Mouse (Mus musculus): ENCODE measurements around the gene Krt35. TPM values are rescaled to one million over a fixed set of nuclear protein-coding genes. Genes with fewer than 3 reads are reported as not detected.

Gene Krt35
- polyA plus RNA-seq, 1 experiment from 2014 or later, result not detected

GRCm38 (mm10) chr11:100112935-100113741 lies 17.1 kb upstream of the Krt35 start:
- H3K4me3 ChIP-seq, result no peak overlapping the region
- H3K9me3 ChIP-seq, result no peaks in the 10 kb centered on the region
- no peaks in the 10 kb centered on the region for H3K36me3 ChIP-seq
- ATAC-seq (ENCODE audit: insufficient number of reproducible peaks, insufficient read depth, low FRiP score, low TSS enrichment), result no peak
- no peak overlapping the region for H3K27ac ChIP-seq
- WGBS, result 83% methylated on average over 11 of the region's 11 CpGs
- H3K9ac ChIP-seq, result no peak overlapping the region
- no peaks in the 10 kb centered on the region for H3K27me3 ChIP-seq
- no peak overlapping the region for H3K4me2 ChIP-seq (replicated peaks)
- no peaks in the 10 kb centered on the region for H3K4me1 ChIP-seq

DNA sequence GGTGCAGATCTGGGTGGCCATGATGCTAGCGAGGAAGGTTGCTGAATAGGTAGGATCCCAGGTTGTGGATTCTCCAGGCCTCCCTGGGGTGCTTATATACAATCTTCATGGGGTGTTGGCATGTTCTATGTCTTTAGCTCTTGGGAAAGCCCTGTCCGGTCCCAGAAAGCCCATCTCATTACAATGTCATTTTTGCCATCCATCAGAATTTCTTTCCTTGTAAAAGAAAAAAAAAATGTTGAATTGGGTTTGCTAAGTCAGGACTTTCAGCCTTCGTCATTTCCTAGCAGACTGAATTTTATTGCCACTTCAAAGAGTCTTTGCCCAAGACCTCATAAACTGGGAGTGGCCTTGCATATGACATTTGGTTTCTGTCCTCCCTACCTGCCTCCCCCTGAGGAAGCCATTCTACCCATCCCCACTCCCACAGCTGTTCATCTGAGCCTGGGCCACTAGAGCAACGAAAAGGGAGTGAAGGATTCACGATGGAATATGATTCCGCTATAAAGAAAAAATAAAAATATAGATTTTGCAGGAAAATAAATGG lies 9.6 kb upstream of the Krt35 start, which contains the start of gene Krt36:
TSS of gene Krt36 (minus strand) at position 51 of the 547 bp plus-strand sequence.
- no peak within 1 kb of the TSS for H3K27ac ChIP-seq
- no peaks in the 10 kb centered on the region for H3K27me3 ChIP-seq
- no peak within 1 kb of the TSS for H3K4me2 ChIP-seq (replicated peaks)
- no peak within 1 kb of the TSS for H3K4me3 ChIP-seq
- 87% methylated on average over 6 of the region's 6 CpGs for WGBS
- no peaks in the 10 kb centered on the region for H3K36me3 ChIP-seq
- no peak for ATAC-seq (ENCODE audit: insufficient number of reproducible peaks, insufficient read depth, low FRiP score, low TSS enrichment)
- H3K9ac ChIP-seq, result no peak within 1 kb of the TSS
- H3K9me3 ChIP-seq, result no peaks in the 10 kb centered on the region
- H3K4me1 ChIP-seq, result no peaks in the 10 kb centered on the region

- Histone ChIP-seq H3K36me3 (no peaks in the 10 kb centered on the region), H3K4me1 (peaks cover 5% of the 10 kb centered on the region; the same call in 1 of the 2 replicates), H3K9me3 (no peaks in the 10 kb centered on the region), H3K27me3 (no peaks in the 10 kb centered on the region), H3K9ac (no peak overlapping the region), H3K4me3 (no peak overlapping the region), H3K27ac (no peak overlapping the region), H3K4me2 (replicated peaks) (no peak overlapping the region)
- 66% methylated on average over 15 of the region's 15 CpGs for WGBS
- ATAC-seq (ENCODE audit: insufficient number of reproducible peaks, insufficient read depth, low FRiP score, low TSS enrichment), result no peak
Observed at GRCm38 (mm10) chr11:100102693-100103429, 6.8 kb upstream of the Krt35 start.

GRCm38 (mm10) chr11:100100391-100100790 lies 4.3 kb upstream of the Krt35 start:
- ATAC-seq (ENCODE audit: insufficient number of reproducible peaks, insufficient read depth, low FRiP score, low TSS enrichment), result no peak
- Histone ChIP-seq H3K4me3 (no peak overlapping the region), H3K27ac (no peak overlapping the region), H3K9me3 (no peaks in the 10 kb centered on the region), H3K4me2 (replicated peaks) (no peak overlapping the region), H3K27me3 (no peaks in the 10 kb centered on the region), H3K4me1 (peaks cover 7% of the 10 kb centered on the region; the same call in 1 of the 2 replicates), H3K9ac (no peak overlapping the region), H3K36me3 (no peaks in the 10 kb centered on the region)
- 82% methylated on average over 4 of the region's 4 CpGs for WGBS

GRCm38 (mm10) chr11:100097819-100098218 lies 1.8 kb upstream of the Krt35 start:
- no peaks in the 10 kb centered on the region for H3K27me3 ChIP-seq
- peaks cover 7% of the 10 kb centered on the region; the same call in 1 of the 2 replicates for H3K4me1 ChIP-seq
- 68% methylated on average over 9 of the region's 9 CpGs for WGBS
- no peak overlapping the region for H3K27ac ChIP-seq
- H3K9ac ChIP-seq, result no peak overlapping the region
- no peaks in the 10 kb centered on the region for H3K9me3 ChIP-seq
- no peak overlapping the region for H3K4me2 ChIP-seq (replicated peaks)
- H3K4me3 ChIP-seq, result no peak overlapping the region
- H3K36me3 ChIP-seq, result no peaks in the 10 kb centered on the region
- no peak for ATAC-seq (ENCODE audit: insufficient number of reproducible peaks, insufficient read depth, low FRiP score, low TSS enrichment)

GRCm38 (mm10) chr11:100088378-100089025 lies 7.5 kb downstream of the Krt35 start:
- no peak overlapping the region for H3K4me3 ChIP-seq
- H3K27me3 ChIP-seq, result no peaks in the 10 kb centered on the region
- 66% methylated on average over 7 of the region's 7 CpGs for WGBS
- no peaks in the 10 kb centered on the region for H3K36me3 ChIP-seq
- H3K4me2 ChIP-seq (replicated peaks), result no peak overlapping the region
- no peak for ATAC-seq (ENCODE audit: insufficient number of reproducible peaks, insufficient read depth, low FRiP score, low TSS enrichment)
- H3K9ac ChIP-seq, result no peak overlapping the region
- no peaks in the 10 kb centered on the region for H3K9me3 ChIP-seq
- H3K4me1 ChIP-seq, result no peaks in the 10 kb centered on the region
- no peak overlapping the region for H3K27ac ChIP-seq

DNA sequence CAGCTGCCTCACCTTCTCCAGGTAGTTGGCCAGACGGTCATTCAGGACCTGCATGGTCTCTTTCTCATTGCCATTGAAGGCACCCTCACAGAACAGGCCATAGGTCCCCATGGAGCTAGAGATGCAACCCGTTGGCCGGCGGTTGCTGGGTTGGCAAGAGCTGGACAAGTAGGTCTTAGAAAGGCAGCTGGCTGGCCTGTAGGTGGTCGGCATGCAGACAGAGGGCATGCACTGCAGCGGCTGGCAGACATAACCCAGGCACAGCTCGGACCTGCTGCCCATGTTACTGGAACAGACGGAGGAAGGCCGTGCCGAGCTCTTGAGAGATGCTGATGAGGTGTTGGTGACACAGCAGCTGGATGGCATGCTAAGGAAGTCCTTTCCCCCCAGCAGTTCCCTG lies 8.2 kb downstream of the Krt35 start, which contains the start of gene Krt32:
TSS of gene Krt32 (minus strand) at position 366 of the 400 bp plus-strand sequence.
- 92% methylated on average over 10 of the region's 10 CpGs for WGBS
- Histone ChIP-seq H3K9me3 (no peaks in the 10 kb centered on the region), H3K36me3 (no peaks in the 10 kb centered on the region), H3K4me3 (no peak within 1 kb of the TSS), H3K9ac (no peak within 1 kb of the TSS), H3K27ac (no peak within 1 kb of the TSS), H3K4me1 (no peaks in the 10 kb centered on the region), H3K27me3 (no peaks in the 10 kb centered on the region), H3K4me2 (replicated peaks) (no peak within 1 kb of the TSS)
- ATAC-seq (ENCODE audit: insufficient number of reproducible peaks, insufficient read depth, low FRiP score, low TSS enrichment), result no peak

- no peak overlapping the region for H3K4me3 ChIP-seq
- ATAC-seq (ENCODE audit: insufficient number of reproducible peaks, insufficient read depth, low FRiP score, low TSS enrichment), result no peak
- no peaks in the 10 kb centered on the region for H3K27me3 ChIP-seq
- no peak overlapping the region for H3K9ac ChIP-seq
- no peaks in the 10 kb centered on the region for H3K36me3 ChIP-seq
- H3K9me3 ChIP-seq, result no peaks in the 10 kb centered on the region
- no peak overlapping the region for H3K4me2 ChIP-seq (replicated peaks)
- H3K4me1 ChIP-seq, result no peaks in the 10 kb centered on the region
- WGBS, result 63% methylated on average over 1 of the region's 1 CpGs
- H3K27ac ChIP-seq, result no peak overlapping the region
Observed at GRCm38 (mm10) chr11:100073873-100074272, 22.2 kb downstream of the Krt35 start.

GRCm38 (mm10) chr11:100067293-100068036 lies 28.6 kb downstream of the Krt35 start:
- 73% methylated on average over 17 of the region's 17 CpGs for WGBS
- no peak for ATAC-seq (ENCODE audit: insufficient number of reproducible peaks, insufficient read depth, low FRiP score, low TSS enrichment)
- Histone ChIP-seq H3K4me2 (replicated peaks) (no peak overlapping the region), H3K27me3 (no peaks in the 10 kb centered on the region), H3K4me3 (no peak overlapping the region), H3K9me3 (no peaks in the 10 kb centered on the region), H3K27ac (no peak overlapping the region), H3K36me3 (no peaks in the 10 kb centered on the region), H3K9ac (no peak overlapping the region), H3K4me1 (no peaks in the 10 kb centered on the region)

DNA sequence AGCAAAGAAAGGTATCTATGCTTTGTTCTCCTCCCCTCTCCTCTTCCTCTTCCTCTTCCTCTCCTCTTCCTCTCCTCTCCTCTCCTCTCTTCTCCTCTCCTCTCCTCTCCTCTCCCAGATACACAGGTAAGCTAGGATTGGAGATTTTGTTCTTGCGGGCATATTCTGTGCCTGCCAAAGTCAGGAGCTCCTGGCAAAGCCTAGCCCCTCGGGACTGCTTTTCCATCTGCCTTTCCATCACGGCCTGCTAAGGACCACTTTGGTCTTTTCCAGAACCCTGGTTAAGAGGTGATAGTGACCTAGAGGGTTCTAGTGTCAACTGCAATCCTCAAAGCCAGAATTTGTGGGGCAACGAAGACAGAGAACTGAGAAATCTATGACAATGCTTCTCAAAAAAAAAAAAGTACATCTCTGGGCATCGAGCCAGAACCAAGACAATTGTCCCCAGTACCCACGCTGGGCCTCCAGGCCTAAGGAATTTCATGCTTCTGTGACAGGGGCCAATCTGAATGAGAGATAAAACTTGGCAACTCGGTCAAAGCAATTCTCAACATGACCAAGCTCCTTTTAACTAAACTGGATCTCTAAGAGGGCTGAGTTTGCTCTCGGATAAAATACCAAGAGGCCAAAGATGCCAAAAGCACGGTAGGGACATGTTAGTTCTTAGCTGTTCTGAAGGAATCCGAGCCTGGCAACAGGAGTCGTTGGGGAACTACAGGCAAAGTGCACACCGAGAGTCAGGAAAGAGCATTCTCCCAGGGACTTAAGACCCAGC lies 29.6 kb downstream of the Krt35 start:
- Histone ChIP-seq H3K36me3 (no peaks in the 10 kb centered on the region), H3K4me3 (no peak overlapping the region), H3K4me2 (replicated peaks) (no peak overlapping the region), H3K9ac (no peak overlapping the region), H3K27ac (no peak overlapping the region), H3K4me1 (no peaks in the 10 kb centered on the region), H3K9me3 (no peaks in the 10 kb centered on the region), H3K27me3 (no peaks in the 10 kb centered on the region)
- 75% methylated on average over 12 of the region's 12 CpGs for WGBS
- ATAC-seq (ENCODE audit: insufficient number of reproducible peaks, insufficient read depth, low FRiP score, low TSS enrichment), result no peak

Measured in embryonic facial prominence, embryonic 12.5 days (tissue).